Mouse (Mus musculus): ENCODE measurements at regions not wholly inside any gene's neighbourhood (a gene's known extent, or its start where the extent isn't known, plus 50 kb on each side); places are given as distances from the start of the nearest gene placed in this dataset.

- DNase-seq (ENCODE audit: low spot score): peak; percentile 26
Measured at GRCm38 (mm10) chr2:78804931-78805330, 63.0 kb upstream of the Ube2e3 start.

DNA sequence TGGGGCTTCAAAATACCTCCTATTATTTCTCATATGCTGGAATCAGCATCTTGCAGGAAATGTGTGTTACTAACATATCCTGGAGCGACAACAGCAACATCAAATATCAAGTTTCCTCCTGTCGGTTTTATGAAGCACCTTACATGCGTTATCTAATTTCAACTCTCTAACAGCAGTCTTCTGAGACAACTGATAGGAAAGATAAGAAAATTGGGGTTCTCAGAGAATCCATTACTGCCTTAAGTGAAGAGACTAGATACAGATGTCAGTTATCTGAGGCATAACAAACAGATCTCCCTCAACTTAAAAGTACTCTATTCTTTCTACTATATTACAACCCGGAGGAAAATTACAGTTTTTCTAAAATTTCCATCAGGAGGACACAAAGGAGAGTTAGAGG lies 64.4 kb upstream of the Ube2e3 start:
- DNase-seq (ENCODE audit: low spot score): peak; percentile 29

DNA sequence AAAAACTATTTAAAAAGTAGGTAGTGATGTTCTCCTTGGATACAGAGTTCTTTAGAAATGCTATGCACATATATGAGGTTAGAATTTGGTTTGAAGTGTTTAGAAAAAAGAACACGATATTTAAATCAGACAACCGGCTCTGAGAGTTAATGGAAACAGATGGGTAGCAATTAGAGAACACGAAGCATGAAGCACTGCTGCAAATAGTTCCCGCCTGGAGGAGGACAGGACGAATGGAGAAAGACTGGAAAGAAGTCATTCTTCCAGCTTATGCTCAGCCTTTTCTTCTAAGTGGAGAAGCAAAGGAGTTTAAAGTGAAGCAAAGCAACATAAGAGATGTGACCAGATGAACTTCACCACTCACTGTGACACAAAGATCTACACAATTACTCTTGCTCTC lies 72.5 kb upstream of the Ube2e3 start:
- no peak for DNase-seq (ENCODE audit: low spot score)

- DNase-seq (ENCODE audit: low spot score): no peak
Measured at GRCm38 (mm10) chr2:78794734-78795133, 73.2 kb upstream of the Ube2e3 start.

- no peak for DNase-seq (ENCODE audit: low spot score)
Measured at GRCm38 (mm10) chr2:78789124-78789523, 78.8 kb upstream of the Ube2e3 start.

- DNase-seq (ENCODE audit: low spot score): no peak
Measured at GRCm38 (mm10) chr2:78788222-78788621, 79.7 kb upstream of the Ube2e3 start.

DNA sequence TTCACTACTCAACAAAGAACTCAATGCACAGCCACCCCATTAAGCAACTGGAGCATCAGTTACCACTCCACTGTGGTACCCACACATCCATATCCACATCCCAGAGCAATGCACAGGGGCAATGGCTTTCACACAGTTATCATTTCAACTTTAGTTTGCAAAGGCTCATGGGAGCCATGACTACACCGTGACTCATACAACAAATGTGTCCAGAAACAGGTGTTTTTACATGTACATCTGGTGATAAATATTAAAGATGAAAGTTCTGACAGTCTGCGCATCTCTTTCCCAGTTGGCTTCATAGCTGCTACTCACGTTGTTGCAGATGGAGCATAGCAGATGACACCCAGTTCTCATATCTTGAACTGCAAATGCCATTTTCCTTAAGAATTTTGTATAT lies 88.0 kb upstream of the Ube2e3 start:
- no peak for DNase-seq (ENCODE audit: low spot score)

GRCm38 (mm10) chr2:78777589-78777988 lies 90.3 kb upstream of the Ube2e3 start:
- DNase-seq (ENCODE audit: low spot score): no peak

GRCm38 (mm10) chr2:78754362-78754761 lies 113.6 kb upstream of the Ube2e3 start:
- no peak for DNase-seq (ENCODE audit: low spot score)

GRCm38 (mm10) chr2:78753918-78754317 lies 114.0 kb upstream of the Ube2e3 start:
- no peak for DNase-seq (ENCODE audit: low spot score)

DNA sequence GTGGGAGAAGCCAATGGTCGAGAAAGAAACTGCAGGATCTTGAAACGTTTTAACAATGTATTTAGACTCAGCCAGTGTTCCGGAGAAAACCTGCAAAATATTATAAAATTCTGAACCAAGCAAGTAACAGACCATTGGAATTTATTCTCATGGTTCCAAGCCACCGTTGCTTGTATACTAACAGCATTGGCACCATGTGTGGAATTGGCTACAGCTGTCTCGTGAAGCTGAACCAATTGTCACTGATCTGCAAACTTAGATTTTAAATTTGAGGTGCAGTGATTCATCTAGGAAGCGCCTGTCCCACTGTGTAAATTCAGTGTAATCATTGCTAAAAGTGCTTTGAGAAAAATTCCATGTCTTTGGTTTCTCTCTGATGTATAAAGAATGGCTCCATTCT lies 137.8 kb upstream of the Ube2e3 start:
- no peak for DNase-seq (ENCODE audit: low spot score)

- DNase-seq (ENCODE audit: low spot score): no peak
Measured at GRCm38 (mm10) chr2:78726060-78726459, 141.9 kb upstream of the Ube2e3 start.

DNA sequence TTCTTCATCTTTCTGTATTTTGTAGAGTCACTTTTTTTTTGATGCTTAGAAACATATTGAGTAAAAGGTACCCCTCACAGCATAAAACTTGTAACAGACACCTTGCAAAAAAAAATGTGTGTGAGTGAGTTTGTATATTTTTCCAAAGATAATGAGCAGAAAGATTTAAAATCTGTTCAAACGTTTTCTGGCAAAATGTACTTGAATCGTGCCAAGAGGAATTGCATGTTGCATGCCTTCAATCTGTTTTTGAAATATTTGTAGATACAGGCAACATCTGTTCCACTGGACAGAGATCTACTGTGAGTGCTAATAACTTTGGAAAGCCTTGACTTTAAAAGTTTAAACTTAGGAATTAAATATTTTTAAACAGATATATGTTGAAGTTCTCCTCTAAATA lies 143.5 kb upstream of the Ube2e3 start:
- DNase-seq (ENCODE audit: low spot score): no peak

GRCm38 (mm10) chr2:78723423-78723822 lies 144.5 kb upstream of the Ube2e3 start:
- DNase-seq (ENCODE audit: low spot score): no peak

GRCm38 (mm10) chr2:78722739-78723138 lies 145.2 kb upstream of the Ube2e3 start:
- no peak for DNase-seq (ENCODE audit: low spot score)

DNA sequence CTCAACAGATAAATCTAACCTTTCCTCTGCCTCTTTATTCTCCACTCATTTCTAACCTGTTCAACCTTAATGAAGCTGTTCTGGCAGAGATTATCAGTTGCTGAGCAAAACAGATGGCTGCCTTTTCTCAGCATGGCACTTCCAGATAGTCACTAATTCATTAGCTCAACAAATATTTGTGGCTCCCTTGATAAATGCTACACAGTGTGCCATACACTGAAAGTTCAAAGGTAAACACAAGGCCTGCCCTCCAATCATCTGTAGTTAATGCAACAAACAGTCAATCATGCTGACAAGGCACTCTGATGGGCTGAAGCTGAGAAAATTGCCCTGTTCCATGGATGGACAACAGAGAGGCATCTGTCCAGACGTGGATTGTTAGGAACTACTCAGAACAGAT lies 149.4 kb upstream of the Ube2e3 start:
- peak; percentile 83 for DNase-seq (ENCODE audit: low spot score)

- peak; percentile 89 for DNase-seq (ENCODE audit: low spot score)
Measured at GRCm38 (mm10) chr2:78716157-78716798, 151.6 kb upstream of the Ube2e3 start.

GRCm38 (mm10) chr2:78694851-78695250 lies 173.1 kb upstream of the Ube2e3 start:
- no peak for DNase-seq (ENCODE audit: low spot score)

- DNase-seq (ENCODE audit: low spot score): no peak
Measured at GRCm38 (mm10) chr2:78656668-78657067, 211.3 kb upstream of the Ube2e3 start.

DNA sequence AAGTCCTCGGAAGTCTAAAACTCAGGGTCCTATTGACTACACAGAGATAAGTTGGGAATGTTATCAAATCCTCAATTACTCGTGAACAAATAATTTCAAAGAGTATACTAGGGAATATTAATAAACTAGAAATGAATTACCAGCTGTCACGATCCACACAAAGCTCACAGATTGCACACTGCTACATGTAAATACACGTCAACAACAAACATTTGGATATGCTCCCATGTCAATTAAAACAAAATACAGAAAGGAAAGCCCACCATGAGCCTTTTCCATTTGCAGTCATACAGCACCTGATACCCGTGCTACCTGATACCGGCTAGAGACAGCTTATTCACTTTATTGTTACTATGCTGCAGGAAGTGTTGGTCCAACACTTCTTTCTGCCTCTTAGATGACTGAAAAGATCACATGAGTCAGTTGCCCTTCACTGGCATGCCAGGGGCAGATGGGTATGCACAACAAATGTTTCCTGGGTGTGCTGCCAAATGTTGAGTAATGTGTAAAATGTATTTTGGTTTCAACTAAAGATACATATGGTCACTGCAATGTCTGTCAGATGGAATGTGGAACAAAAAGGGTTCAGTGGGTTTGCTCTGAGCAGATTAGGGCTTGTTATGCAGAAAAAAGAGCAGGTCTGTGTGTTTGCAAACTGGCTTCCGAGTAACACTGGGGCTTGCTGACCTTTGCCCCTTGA lies 212.6 kb upstream of the Ube2e3 start:
- no peak for DNase-seq (ENCODE audit: low spot score)

DNA sequence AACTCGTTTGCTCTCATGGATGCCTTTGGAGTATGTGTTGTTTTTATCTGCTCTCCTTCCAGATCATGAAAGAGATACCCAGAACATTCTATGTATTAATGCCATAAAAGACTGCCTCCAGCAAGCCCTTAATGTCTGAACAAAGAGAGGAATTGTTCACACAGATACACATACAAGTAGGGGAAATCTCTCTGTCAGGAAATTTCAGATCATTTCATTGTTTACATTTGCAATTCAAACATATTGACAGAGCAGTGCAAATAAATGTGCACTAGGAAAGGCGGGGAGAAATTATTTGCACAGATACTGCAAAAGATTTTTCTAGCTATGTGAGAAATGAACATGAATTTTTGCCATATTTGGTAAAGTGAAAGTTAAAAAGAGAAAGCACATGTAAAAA lies 216.4 kb upstream of the Ube2e3 start:
- no peak for DNase-seq (ENCODE audit: low spot score)

DNA sequence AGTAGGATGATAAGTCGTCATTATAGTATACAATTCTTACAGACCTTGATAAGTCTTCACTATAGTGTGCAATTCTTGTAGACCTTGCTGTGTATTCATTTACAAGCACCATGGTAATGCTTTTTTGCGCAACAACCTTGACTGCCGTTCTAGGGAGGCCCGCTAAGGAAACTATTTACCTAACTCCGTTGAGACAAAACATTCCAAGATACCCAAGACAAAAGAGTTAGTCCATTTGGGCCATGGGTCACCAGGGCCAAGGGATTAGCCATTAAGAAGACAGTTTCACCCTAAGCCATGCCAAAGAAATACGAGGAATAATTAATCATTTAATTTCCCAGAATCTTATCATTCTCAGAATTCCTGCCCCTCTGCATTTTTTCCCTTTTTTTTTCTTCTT lies 227.6 kb upstream of the Ube2e3 start:
- DNase-seq (ENCODE audit: low spot score): no peak

GRCm38 (mm10) chr2:78625264-78625663 lies 242.7 kb upstream of the Ube2e3 start:
- DNase-seq (ENCODE audit: low spot score): no peak

DNA sequence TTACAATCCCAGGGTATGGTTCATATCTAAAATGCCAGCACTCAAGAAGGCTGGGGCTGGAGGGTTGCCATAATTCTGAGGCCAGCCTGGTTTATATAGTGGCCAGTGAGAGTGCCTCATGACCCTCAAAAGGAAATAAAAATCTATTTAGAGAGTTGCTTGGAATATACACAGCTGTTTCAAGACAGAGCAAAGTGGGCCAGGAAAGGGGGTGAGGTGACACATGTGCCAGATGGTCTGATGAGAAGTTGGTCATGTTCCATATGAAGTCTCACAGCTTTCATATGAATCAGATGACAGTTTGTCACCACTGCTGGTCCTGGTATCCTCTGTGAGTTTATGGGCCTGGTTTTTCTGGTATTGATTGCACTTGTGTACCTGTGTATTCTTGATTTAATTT lies 261.5 kb upstream of the Ube2e3 start:
- no peak for DNase-seq (ENCODE audit: low spot score)

Data from c-Kit-positive CD71-positive TER-119-positive erythroid progenitor cells, embryonic 14.5 days (primary cell).